9 mouse cellular contexts compared by ENCODE assay signal in the genomic region with DNA sequence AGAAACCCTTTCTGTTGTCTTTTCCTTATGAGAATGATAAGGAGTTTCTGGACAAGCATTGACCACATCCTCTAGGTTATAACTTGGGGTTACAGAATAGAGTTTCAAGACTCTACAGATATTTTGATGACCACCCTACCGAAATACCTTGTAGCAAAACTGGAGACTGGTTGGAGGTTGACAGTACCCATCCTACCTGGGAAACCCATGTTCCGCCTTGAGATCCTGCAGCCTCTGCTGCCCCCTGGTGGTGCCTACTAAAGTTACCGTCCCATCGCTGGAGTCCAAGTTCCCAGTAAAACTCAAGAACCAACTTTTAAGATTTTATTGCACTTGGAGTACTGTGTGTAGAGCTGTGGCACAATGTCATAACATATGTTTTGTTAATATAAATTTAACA.
A peak's percentile ranks its signal among the peaks of the same experiment; 100 is the strongest.
DNase-seq lines count a peak whose midpoint lies in the region; ATAC-seq and TF ChIP-seq lines count a peak whose summit lies in the region.
"Had no signal": no experiment of that assay in that cellular context is flagged by ENCODE, and none has a peak within 500 bp of the region (broad histone marks: within the 10 kb centered on the region; RNA-seq: fewer than 3 reads in every experiment).

No protein-coding gene starts in this region.

- no peaks in the 10 kb centered on the region for H3K79me3 ChIP-seq in C2C12 (ENCODE audit: low read depth)

- H3K4me3 ChIP-seq in C2C12 (ENCODE audit: insufficient read depth, poor library complexity, severe bottlenecking), result no peak overlapping the region
- no peak overlapping the region for H3K4me3 ChIP-seq in gastrocnemius, adult 2 months
- no peak overlapping the region for H3K4me3 ChIP-seq in layer of hippocampus, adult 2 months
- H3K4me3 ChIP-seq: heart, embryonic 15.5 days had no signal

- intact Hi-C loops in gastrocnemius, adult 2 months (cut with DNase I), result loop anchor here (1.0 to 10.0 kb wide), 3 partner anchors 484 to 733 kb away; no protein-coding TSS in a partner anchor

- ATAC-seq in erythroblast, adult 5-6 weeks (replicated peaks; ENCODE audit: low FRiP score, poor library complexity, severe bottlenecking), result no peak

- peak; percentile 31 for DNase-seq in Muller cell, postnatal 12 days (ENCODE audit: inconsistent ontology term)
- DNase-seq in cerebellum, adult 9-10 months, result peak; percentile 45
- peak; percentile 62 for DNase-seq in gastrocnemius, adult 2 months
- peak; percentile 7 to 65 for DNase-seq in layer of hippocampus, adult 2 months (ENCODE audit: low spot score in 2 of 2)
- DNase-seq in lung, postnatal 25 days (ENCODE audit: low spot score), result peak; percentile 5
- DNase-seq in right cerebral cortex, postnatal 4 days, result peak; percentile 59

- no peaks in the 10 kb centered on the region for H3K79me2 ChIP-seq in C2C12 (ENCODE audit: control insufficient read depth, insufficient read depth)

- H3ac ChIP-seq in C2C12 (ENCODE audit: control insufficient read depth, insufficient read length, low read depth), result no peak overlapping the region

- no peak overlapping the region for H3K27ac ChIP-seq in gastrocnemius, adult 2 months
- H3K27ac ChIP-seq in layer of hippocampus, adult 2 months, result no peak overlapping the region
- H3K27ac ChIP-seq: heart, embryonic 15.5 days had no signal

- H3K36me3 ChIP-seq in C2C12 (ENCODE audit: control insufficient read depth, insufficient read depth), result no peaks in the 10 kb centered on the region
- H3K36me3 ChIP-seq: heart, embryonic 15.5 days had no signal

- H3K27me3 ChIP-seq in C2C12 (ENCODE audit: control insufficient read depth, insufficient read depth, insufficient read length), result no peaks in the 10 kb centered on the region
- H3K27me3 ChIP-seq: heart, embryonic 15.5 days had no signal

- TF ChIP-seq CTCF in C2C12 (IDR thresholded peaks at IDR 0.05; ENCODE audit: control insufficient read depth, insufficient read depth, insufficient read length), result peak; percentile 18
- peak; percentile 83 for TF ChIP-seq CTCF in gastrocnemius, adult 2 months (IDR thresholded peaks at IDR 0.05)
- TF ChIP-seq CTCF in layer of hippocampus, adult 2 months (conservative IDR thresholded peaks at IDR 0.05), result peak; percentile 91

TF ChIP-seq in C2C12, 6 proteins besides CTCF, POLR2A, EP300 and RAD21:
- TF ChIP-seq MYOD1 (IDR thresholded peaks at IDR 0.05; ENCODE audit: control insufficient read depth, insufficient read length, low read depth) (no peak), CEBPB (IDR thresholded peaks at IDR 0.05; ENCODE audit: low read depth) (no peak), MYOG (IDR thresholded peaks at IDR 0.05; ENCODE audit: control insufficient read depth, extremely low read depth, insufficient read length) (no peak), MAX (IDR thresholded peaks at IDR 0.05) (no peak), FOSL1 (IDR thresholded peaks at IDR 0.05; ENCODE audit: insufficient read depth, low read length, poor library complexity, severe bottlenecking) (no peak), USF1 (IDR thresholded peaks at IDR 0.05; ENCODE audit: low read depth) (no peak)

Comparison
In these comparisons a context has a peak if more than half of its experiments do, and no peak if none do; other contexts are left out.
1. CTCF ChIP-seq: peak in every context shown above with its lines; median percentile 91 in layer of hippocampus, adult 2 months; 83 in gastrocnemius, adult 2 months; 18 in C2C12.
2. DNase-seq: peak in every context shown above with its lines; median percentile 62 in gastrocnemius, adult 2 months; 59 in right cerebral cortex, postnatal 4 days; 45 in cerebellum, adult 9-10 months; 36 in layer of hippocampus, adult 2 months; 31 in Muller cell, postnatal 12 days; 5 in lung, postnatal 25 days.